Mouse (Mus musculus): ENCODE results near the gene Lima1.
"Not testable (repeated sequence)": the region's sequence is repeated elsewhere in the genome, so short reads cannot be mapped to it uniquely, and the experiment has no call there.

- TF ChIP-seq CTCF (IDR thresholded peaks at IDR 0.05; ENCODE audit: low read depth); EP300 (optimal IDR thresholded peaks at IDR 0.05): not testable (repeated sequence)
Measured at GRCm38 (mm10) chr15:99822501-99822900, 52.8 kb downstream of the Lima1 start.

All from stomach, postnatal 0 days (tissue).